Mouse (Mus musculus): ENCODE measurements around the gene Greb1. TPM values are rescaled to one million over a fixed set of nuclear protein-coding genes. Genes with fewer than 3 reads are reported as not detected.

Greb1 gene
- polyA plus RNA-seq, 1 experiment = not detected

DNA sequence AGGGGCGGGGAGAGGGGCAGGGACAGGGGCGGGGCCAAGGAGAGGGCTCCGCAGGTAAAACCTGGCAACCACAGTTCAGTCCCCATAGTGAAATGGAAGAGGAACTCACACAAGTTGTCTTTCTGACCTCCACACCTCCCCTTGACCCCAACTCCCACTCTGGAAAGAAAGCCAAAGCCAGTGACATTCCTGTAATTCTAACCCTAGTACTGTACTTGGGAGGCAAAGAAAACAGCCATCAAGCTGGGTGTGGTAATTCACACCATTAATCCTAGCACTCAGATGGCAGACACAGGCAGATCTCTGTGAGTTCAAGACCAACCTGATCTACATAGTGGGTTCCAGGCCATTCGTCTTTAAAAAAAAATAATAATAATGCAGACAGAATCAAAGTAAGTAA lies 7.3 kb downstream of the Greb1 start:
- Histone ChIP-seq H3K27ac (ENCODE audit: insufficient read depth, low read depth, low read length) (no peak overlapping the region), H3K4me3 (ENCODE audit: insufficient read depth, low read depth, low read length) (no peak overlapping the region), H3K4me1 (ENCODE audit: control insufficient read depth, insufficient read depth, low read length) (peaks cover 4% of the 10 kb centered on the region)
- no peak for TF ChIP-seq CTCF (IDR thresholded peaks at IDR 0.05; ENCODE audit: insufficient read depth, low read depth, low read length)
- TF ChIP-seq POLR2A (IDR thresholded peaks at IDR 0.05; ENCODE audit: insufficient read depth, low read depth, low read length) = no peak
- 91% methylated on average over 4 of the region's 4 CpGs for WGBS

- no peak for TF ChIP-seq CTCF (IDR thresholded peaks at IDR 0.05; ENCODE audit: insufficient read depth, low read depth, low read length)
- TF ChIP-seq POLR2A (IDR thresholded peaks at IDR 0.05; ENCODE audit: insufficient read depth, low read depth, low read length) = no peak
- Histone ChIP-seq H3K4me3 (ENCODE audit: insufficient read depth, low read depth, low read length) (no peak overlapping the region), H3K27ac (ENCODE audit: insufficient read depth, low read depth, low read length) (no peak overlapping the region), H3K4me1 (ENCODE audit: control insufficient read depth, insufficient read depth, low read length) (peaks cover 6% of the 10 kb centered on the region)
- WGBS = 68% methylated on average over 4 of the region's 4 CpGs
Observed at GRCm38 (mm10) chr12:16790456-16790855, 10.2 kb downstream of the Greb1 start.

DNA sequence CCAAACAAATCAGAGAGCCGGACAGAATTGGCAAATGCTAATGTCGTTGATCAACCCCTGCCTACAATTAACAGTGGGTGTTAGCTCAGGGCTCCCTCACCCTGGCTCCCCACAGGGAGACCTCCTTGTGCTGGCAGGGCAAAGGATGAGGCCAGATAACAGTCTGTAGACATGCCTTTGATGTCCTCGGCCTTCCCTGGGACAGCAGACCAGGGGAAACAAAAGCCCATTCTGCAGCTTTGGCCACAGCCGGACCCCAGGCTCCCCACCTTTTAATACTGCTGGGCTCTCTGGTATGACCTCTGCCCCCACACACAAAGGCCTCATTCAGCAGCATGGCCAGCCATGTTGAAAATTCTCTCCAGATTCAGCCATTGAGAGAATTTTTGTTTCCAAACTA lies 10.9 kb downstream of the Greb1 start:
- Histone ChIP-seq H3K27ac (ENCODE audit: insufficient read depth, low read depth, low read length) (no peak overlapping the region), H3K4me1 (ENCODE audit: control insufficient read depth, insufficient read depth, low read length) (peaks cover 6% of the 10 kb centered on the region), H3K4me3 (ENCODE audit: insufficient read depth, low read depth, low read length) (no peak overlapping the region)
- WGBS = 53% methylated on average over 4 of the region's 4 CpGs
- TF ChIP-seq POLR2A (IDR thresholded peaks at IDR 0.05; ENCODE audit: insufficient read depth, low read depth, low read length) = no peak
- TF ChIP-seq CTCF (IDR thresholded peaks at IDR 0.05; ENCODE audit: insufficient read depth, low read depth, low read length) = no peak

- peaks cover 6% of the 10 kb centered on the region for H3K4me1 ChIP-seq (ENCODE audit: control insufficient read depth, insufficient read depth, low read length)
- H3K27ac ChIP-seq (ENCODE audit: insufficient read depth, low read depth, low read length) = no peak overlapping the region
- no peak overlapping the region for H3K4me3 ChIP-seq (ENCODE audit: insufficient read depth, low read depth, low read length)
- TF ChIP-seq POLR2A (IDR thresholded peaks at IDR 0.05; ENCODE audit: insufficient read depth, low read depth, low read length) (no peak), CTCF (IDR thresholded peaks at IDR 0.05; ENCODE audit: insufficient read depth, low read depth, low read length) (no peak)
- WGBS = 85% methylated on average over 1 of the region's 1 CpGs
Observed at GRCm38 (mm10) chr12:16789199-16789598, 11.5 kb downstream of the Greb1 start.

- WGBS = 78% methylated on average over 2 of the region's 2 CpGs
Observed at GRCm38 (mm10) chr12:16788600-16788999, 12.1 kb downstream of the Greb1 start.

DNA sequence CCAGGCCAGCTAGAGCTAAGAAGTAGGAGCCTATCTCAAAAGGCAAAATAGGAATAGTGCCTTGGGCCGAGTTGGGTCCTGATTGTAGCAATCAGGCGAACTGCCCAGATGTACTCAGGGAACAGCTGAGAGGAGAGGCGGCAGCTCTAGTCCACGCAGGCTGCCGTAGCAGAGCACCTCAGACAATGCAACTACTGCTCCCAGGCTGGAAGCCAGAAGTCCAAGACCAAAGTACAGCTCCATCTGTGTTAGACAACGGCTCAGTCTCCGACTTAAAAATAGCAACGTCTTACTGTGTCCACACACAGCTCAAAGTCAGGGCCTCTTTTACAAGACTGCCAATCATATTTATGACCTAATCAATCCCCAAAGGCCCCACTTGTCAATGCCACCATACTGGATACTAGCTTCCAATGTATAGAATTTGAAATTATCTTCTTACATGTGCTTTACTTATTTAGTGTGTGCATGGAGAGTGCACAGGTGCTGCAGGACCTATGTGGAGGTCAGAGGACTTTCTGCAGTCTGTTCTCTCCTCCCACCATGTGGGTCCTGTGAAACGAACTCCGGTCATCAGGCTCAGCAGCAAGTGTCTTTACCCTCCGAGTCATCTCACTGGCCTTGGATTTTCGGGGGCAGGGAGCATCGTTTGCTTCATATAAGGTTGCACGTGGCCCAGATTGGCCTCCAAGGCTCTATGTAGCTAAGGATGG lies 19.5 kb downstream of the Greb1 start:
- no peak overlapping the region for H3K4me3 ChIP-seq (ENCODE audit: insufficient read depth, low read depth, low read length)
- TF ChIP-seq CTCF (IDR thresholded peaks at IDR 0.05; ENCODE audit: insufficient read depth, low read depth, low read length) = no peak
- no peak for TF ChIP-seq POLR2A (IDR thresholded peaks at IDR 0.05; ENCODE audit: insufficient read depth, low read depth, low read length)
- H3K27ac ChIP-seq (ENCODE audit: insufficient read depth, low read depth, low read length) = no peak overlapping the region
- WGBS = 80% methylated on average over 14 of the region's 14 CpGs
- H3K4me1 ChIP-seq (ENCODE audit: control insufficient read depth, insufficient read depth, low read length) = no peaks in the 10 kb centered on the region

More at GRCm38 (mm10) chr12:16788600-16788999, 12.1 kb downstream of the Greb1 start:
- Histone ChIP-seq H3K4me3 (ENCODE audit: insufficient read depth, low read depth, low read length) (no peak overlapping the region), H3K27ac (ENCODE audit: insufficient read depth, low read depth, low read length) (no peak overlapping the region), H3K4me1 (ENCODE audit: control insufficient read depth, insufficient read depth, low read length) (peaks cover 6% of the 10 kb centered on the region)
- TF ChIP-seq POLR2A (IDR thresholded peaks at IDR 0.05; ENCODE audit: insufficient read depth, low read depth, low read length) (no peak), CTCF (IDR thresholded peaks at IDR 0.05; ENCODE audit: insufficient read depth, low read depth, low read length) (no peak)

GRCm38 (mm10) chr12:16780320-16780719 lies 20.4 kb downstream of the Greb1 start:
- H3K4me1 ChIP-seq (ENCODE audit: control insufficient read depth, insufficient read depth, low read length) = no peaks in the 10 kb centered on the region; the same call in 1 of the 2 replicates
- no peak for TF ChIP-seq CTCF (IDR thresholded peaks at IDR 0.05; ENCODE audit: insufficient read depth, low read depth, low read length)
- TF ChIP-seq POLR2A (IDR thresholded peaks at IDR 0.05; ENCODE audit: insufficient read depth, low read depth, low read length) = no peak
- 78% methylated on average over 3 of the region's 3 CpGs for WGBS
- no peak overlapping the region for H3K4me3 ChIP-seq (ENCODE audit: insufficient read depth, low read depth, low read length)
- no peak overlapping the region for H3K27ac ChIP-seq (ENCODE audit: insufficient read depth, low read depth, low read length)

DNA sequence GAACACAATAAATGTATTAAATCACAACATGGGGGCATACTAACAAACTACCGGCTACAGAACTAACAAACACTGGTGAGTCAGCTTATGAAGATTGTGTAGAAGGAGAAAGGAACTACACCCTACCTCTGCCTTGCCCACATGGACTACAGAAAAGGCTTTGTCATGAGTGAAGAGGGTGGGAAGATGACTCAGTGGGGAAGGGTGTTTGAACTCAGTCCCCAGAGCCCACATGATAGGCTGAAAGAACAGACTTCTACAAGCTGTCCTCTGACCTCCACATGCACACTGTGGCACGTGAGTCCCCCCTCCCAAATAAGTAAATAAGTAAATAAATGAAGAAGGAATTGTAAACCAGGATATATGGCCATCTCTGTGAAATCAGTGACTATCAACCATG lies 21.5 kb downstream of the Greb1 start:
- WGBS = 57% methylated on average over 2 of the region's 2 CpGs

GRCm38 (mm10) chr12:16778523-16778922 lies 22.2 kb downstream of the Greb1 start:
- Histone ChIP-seq H3K4me1 (ENCODE audit: control insufficient read depth, insufficient read depth, low read length) (no peaks in the 10 kb centered on the region; the same call in 1 of the 2 replicates), H3K4me3 (ENCODE audit: insufficient read depth, low read depth, low read length) (no peak overlapping the region), H3K27ac (ENCODE audit: insufficient read depth, low read depth, low read length) (no peak overlapping the region)
- TF ChIP-seq POLR2A (IDR thresholded peaks at IDR 0.05; ENCODE audit: insufficient read depth, low read depth, low read length) (no peak), CTCF (IDR thresholded peaks at IDR 0.05; ENCODE audit: insufficient read depth, low read depth, low read length) (no peak)
- 82% methylated on average over 5 of the region's 5 CpGs for WGBS

More for the DNA sequence above, 21.5 kb downstream of the Greb1 start:
- no peak overlapping the region for H3K4me3 ChIP-seq (ENCODE audit: insufficient read depth, low read depth, low read length)
- TF ChIP-seq CTCF (IDR thresholded peaks at IDR 0.05; ENCODE audit: insufficient read depth, low read depth, low read length) = no peak
- H3K4me1 ChIP-seq (ENCODE audit: control insufficient read depth, insufficient read depth, low read length) = no peaks in the 10 kb centered on the region; the same call in 1 of the 2 replicates
- H3K27ac ChIP-seq (ENCODE audit: insufficient read depth, low read depth, low read length) = no peak overlapping the region
